Mouse (Mus musculus): ENCODE measurements around the gene Myo5a.

DNA sequence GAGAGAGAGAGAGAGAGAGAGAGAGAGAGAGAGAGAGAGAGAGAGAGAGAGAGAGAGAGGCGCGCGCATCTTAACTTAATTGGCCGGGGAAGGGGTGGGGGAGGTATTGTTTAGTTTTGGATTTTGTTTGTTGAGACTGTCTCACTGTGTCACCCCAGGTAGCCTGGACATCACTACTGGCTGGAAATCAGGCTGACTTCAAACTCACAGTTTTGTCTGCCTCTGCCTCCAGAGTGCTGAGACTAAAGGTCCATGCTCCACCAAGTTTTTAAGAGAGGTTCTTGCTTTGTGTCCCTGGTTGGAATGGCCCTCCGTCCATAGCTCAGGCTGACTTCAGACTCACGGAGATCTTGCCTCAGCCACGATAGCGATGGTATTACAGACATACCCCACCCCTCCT is 162.0 kb downstream of the Myo5a start:
- TF ChIP-seq CTCF (conservative IDR thresholded peaks at IDR 0.05; ENCODE audit: insufficient read depth, insufficient read length, low read depth, low read length) (no peak), POLR2A (IDR thresholded peaks at IDR 0.05; ENCODE audit: low read depth, low read length) (no peak)
